ENCODE assay signal across 12 mouse cellular contexts in genomic region chr11:9115367-9116120, GRCm38 (mm10). TPM values are rescaled to one million over a fixed set of nuclear protein-coding genes. Genes with fewer than 3 reads are reported as not detected.
A peak's percentile ranks its signal among the peaks of the same experiment; 100 is the strongest.
DNase-seq lines count a peak whose midpoint lies in the region; ATAC-seq and TF ChIP-seq lines count a peak whose summit lies in the region.
"Had no signal": no experiment of that assay in that cellular context is flagged by ENCODE, and none has a peak within 500 bp of the region (broad histone marks: within the 10 kb centered on the region; RNA-seq: fewer than 3 reads in every experiment).

No protein-coding gene starts in this region.

- intact Hi-C loops in heart, postnatal 36 days (cut with DNase I) = loop anchor here (2.0 kb wide), 1 partner anchor 105 kb away; the partner anchor contains the start of gene Hus1

- peaks cover 27% of the 10 kb centered on the region for H3K27me3 ChIP-seq in liver, embryonic 11.5 days (replicated peaks; ENCODE audit: control insufficient read depth, insufficient read depth, low read length)
- peaks cover 53% of the 10 kb centered on the region for H3K27me3 ChIP-seq in limb, embryonic 14.5 days (ENCODE audit: control insufficient read depth, insufficient read depth, low read length)

- H3K4me2 ChIP-seq in liver, embryonic 11.5 days = peak overlapping the region; percentile 55; the same call in 1 of the 2 replicates
- peak overlapping the region; percentile 27; the same call in 1 of the 2 replicates for H3K4me2 ChIP-seq in limb, embryonic 14.5 days (replicated peaks; ENCODE audit: low read depth, low read length, severe bottlenecking)

- WGBS in liver, embryonic 11.5 days = 5% methylated on average over 9 of the region's 9 CpGs
- WGBS in limb, embryonic 14.5 days = 8% methylated on average over 9 of the region's 9 CpGs

- no peak overlapping the region for H3K9ac ChIP-seq in liver, embryonic 11.5 days (ENCODE audit: low read depth, low read length)
- no peak overlapping the region for H3K9ac ChIP-seq in limb, embryonic 14.5 days (ENCODE audit: low read depth, low read length, severe bottlenecking)
- H3K9ac ChIP-seq: limb, embryonic 15.5 days had no signal

- H3K4me3 ChIP-seq in liver, embryonic 11.5 days (ENCODE audit: low read depth, low read length) = no peak overlapping the region
- no peak overlapping the region; the same call in 1 of the 2 replicates for H3K4me3 ChIP-seq in limb, embryonic 14.5 days (replicated peaks; ENCODE audit: low read length)

- H3K36me3 ChIP-seq in liver, embryonic 11.5 days (ENCODE audit: control insufficient read depth, insufficient read depth, low read length) = no peaks in the 10 kb centered on the region
- H3K36me3 ChIP-seq in limb, embryonic 14.5 days (ENCODE audit: control insufficient read depth, insufficient read depth, low read length) = no peaks in the 10 kb centered on the region
- H3K36me3 ChIP-seq: limb, embryonic 15.5 days had no signal

- peak; percentile 55 for DNase-seq in heart, adult 11 months
- DNase-seq in heart, postnatal 36 days = no peak
- DNase-seq in liver, embryonic 11.5 days (ENCODE audit: low spot score) = no peak
- DNase-seq in liver (no peak), WW6 (ENCODE audit: low read depth, low spot score) (peak; percentile 52)
- DNase-seq in limb, embryonic 14.5 days (ENCODE audit: low spot score) = no peak
- no peak for DNase-seq in layer of hippocampus, adult 8-10 months (ENCODE audit: low spot score in 2 of 2)
- no peak for DNase-seq in natural killer cell, adult 2 months (ENCODE audit: low spot score in 2 of 2)
- DNase-seq: gastrocnemius, postnatal 10 days; right cerebral cortex, adult 18-20 months; thymus, adult 2 months had no signal

- peaks cover 27% of the 10 kb centered on the region for H3K4me1 ChIP-seq in liver, embryonic 11.5 days (replicated peaks; ENCODE audit: control insufficient read depth, insufficient read depth, low read length)
- H3K4me1 ChIP-seq in limb, embryonic 14.5 days (ENCODE audit: control insufficient read depth, insufficient read depth, low read length) = peaks cover 19% of the 10 kb centered on the region; the same call in 1 of the 2 replicates

- H3K9me3 ChIP-seq in liver, embryonic 11.5 days (ENCODE audit: control insufficient read depth, low read length) = no peaks in the 10 kb centered on the region
- no peaks in the 10 kb centered on the region for H3K9me3 ChIP-seq in limb, embryonic 14.5 days (ENCODE audit: control insufficient read depth, low read length)
- H3K9me3 ChIP-seq: limb, embryonic 15.5 days had no signal

- no peak for ATAC-seq in liver, embryonic 11.5 days (replicated peaks; ENCODE audit: low FRiP score)
- no peak for ATAC-seq in limb, embryonic 14.5 days (ENCODE audit: low FRiP score, low read depth)

- no peak overlapping the region for H3K27ac ChIP-seq in liver, embryonic 11.5 days (ENCODE audit: low read depth, low read length)
- no peak overlapping the region for H3K27ac ChIP-seq in limb, embryonic 14.5 days (replicated peaks; ENCODE audit: low read depth, low read length)
- H3K27ac ChIP-seq: limb, embryonic 15.5 days had no signal

- no peak for TF ChIP-seq POLR2A in limb, embryonic 14.5 days (IDR thresholded peaks at IDR 0.05; ENCODE audit: borderline replicate concordance, extremely low read depth, insufficient read depth, insufficient read length)

RNA-seq across cellular contexts. Expression of gene Upp1, which starts 2.4 kb away (rescaled TPM):
- 1 to 10 TPM; 5.7 to 6.3 TPM for total RNA-seq in heart, postnatal 36 days (2021)
- polyA plus RNA-seq in liver, embryonic 11.5 days (2014; fragmentation: Nextera tagmentation; extraction: Ambion mirVana) = 5.1 and 6.6 TPM in 2 replicates
- polyA plus RNA-seq in limb, embryonic 14.5 days (2012; rRNA removed) = 5.6 and 6.1 TPM in 2 replicates
- 4.8 and 5.2 TPM in 2 replicates for polyA plus RNA-seq in limb, embryonic 14.5 days (2014; fragmentation: Nextera tagmentation; extraction: Ambion mirVana)
- 1 to 10 TPM; 2.8 to 4.4 (median 3.4) TPM for total RNA-seq in layer of hippocampus, adult 8-10 months (2022)

Comparison
In these comparisons a context has a peak if more than half of its experiments do, and no peak if none do; other contexts are left out.
1. DNase-seq: peak in heart, adult 11 months (single experiment) and WW6 (single experiment); none in heart, postnatal 36 days (0 of 2), liver, embryonic 11.5 days (single experiment), liver (single experiment), limb, embryonic 14.5 days (single experiment), layer of hippocampus, adult 8-10 months (0 of 2) and natural killer cell, adult 2 months (0 of 2).